Mouse (Mus musculus): Measurements from ENCODE around the gene Hoxd3.

DNA sequence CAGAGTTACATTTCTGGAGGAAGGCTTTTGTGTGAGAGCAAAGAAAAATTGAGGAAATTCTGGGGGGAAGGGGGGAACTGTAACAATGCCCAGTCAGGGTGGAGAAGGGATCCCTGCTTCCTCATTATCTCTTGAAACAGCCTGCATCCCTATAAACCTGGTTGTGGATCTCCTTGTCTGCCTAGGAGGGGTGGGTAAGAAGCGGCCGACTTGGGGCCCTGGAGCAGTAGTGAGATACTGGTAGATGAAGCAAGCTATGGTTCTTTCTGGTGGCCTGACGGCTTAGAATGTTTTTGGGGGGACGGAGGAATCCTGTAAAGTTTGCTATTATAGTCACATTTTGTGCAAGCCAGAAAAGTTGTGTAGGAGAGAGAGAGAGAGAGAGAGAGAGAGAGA lies 18.3 kb upstream of the Hoxd3 start:
- TF ChIP-seq CTCF (IDR thresholded peaks at IDR 0.05; ENCODE audit: insufficient read depth, low read length) (no peak), POLR2A (IDR thresholded peaks at IDR 0.05; ENCODE audit: borderline replicate concordance, extremely low read depth, low read depth, low read length) (no peak)

All from lung, adult 2 months (tissue).